Mouse (Mus musculus) ES-E14 (cell line): ENCODE measurements around the gene Gjc2. TPM values are rescaled to one million over a fixed set of nuclear protein-coding genes. Genes with fewer than 3 reads are reported as not detected.

Source experiments
- DNase-seq: peaks from one replicate; pipeline ENCODE4 v3.0.0-alpha.2; 2013; ENCODE audit warnings: low read depth, low spot score
- H3K27ac ChIP-seq: 2 replicates; pipeline ENCODE4 v1.5.1; 2012; ENCODE audit warnings: low read depth, mild to moderate bottlenecking, low read length, moderate library complexity, mixed read lengths; ENCODE audit not compliant: poor library complexity, insufficient read depth, severe bottlenecking
- H3K36me3 ChIP-seq: 2 replicates; pipeline ENCODE4 v1.6.1; 2012; ENCODE audit warnings: mild to moderate bottlenecking, low read length, moderate library complexity, mixed read lengths; ENCODE audit not compliant: control insufficient read depth, poor library complexity, insufficient read depth, severe bottlenecking
- H3K4me1 ChIP-seq, 2 experiments: fragments of 150-350 bp in 1 of 2; sonication (generic) in 1 of 2; 2 replicates each; pipeline ENCODE4 v1.6.1; 2012; ENCODE audit warnings: low read length in 2 of 2, mild to moderate bottlenecking in 1 of 2, mixed read lengths in 1 of 2; ENCODE audit not compliant: control insufficient read depth in 2 of 2, insufficient read depth in 2 of 2, poor library complexity in 1 of 2
- H3K4me3 ChIP-seq, 2 experiments: fragments of 150-350 bp in 1 of 2; sonication (generic) in 1 of 2; 2 replicates each; pipeline ENCODE4 v1.5.1; 2012; ENCODE audit warnings: low read length in 2 of 2, low read depth in 1 of 2, mild to moderate bottlenecking in 1 of 2, mixed read lengths in 1 of 2; ENCODE audit not compliant: insufficient read depth in 1 of 2, poor library complexity in 1 of 2, severe bottlenecking in 1 of 2
- H3K9ac ChIP-seq: 2 replicates; pipeline ENCODE4 v1.6.1; 2012; ENCODE audit warnings: low read depth, mild to moderate bottlenecking, low read length, mixed read lengths; ENCODE audit not compliant: poor library complexity, insufficient read depth, severe bottlenecking
- H3K9me3 ChIP-seq: fragments of 150-350 bp; sonication (generic); 2 replicates; pipeline ENCODE4 v1.6.1; 2012; ENCODE audit warnings: low read depth, mild to moderate bottlenecking, low read length; ENCODE audit not compliant: control insufficient read depth, insufficient read depth
- CHD2 ChIP-seq: IDR thresholded peaks from 2 replicates; pipeline ENCODE4 v1.6.1; 2014; ENCODE audit warnings: mild to moderate bottlenecking, low read depth, low read length, inconsistent platforms
- HCFC1 ChIP-seq: IDR thresholded peaks from 2 replicates; pipeline ENCODE4 v1.6.1; 2012; ENCODE audit warnings: low read length, inconsistent platforms, borderline replicate concordance; ENCODE audit not compliant: insufficient read depth
- MAFK ChIP-seq: IDR thresholded peaks from 2 replicates; pipeline ENCODE4 v1.6.1; 2014; ENCODE audit warnings: mild to moderate bottlenecking, low read depth, low read length, inconsistent platforms; ENCODE audit not compliant: insufficient read depth
- ZC3H11A ChIP-seq: IDR thresholded peaks from 2 replicates; pipeline ENCODE4 v1.6.1; 2012; ENCODE audit warnings: low read depth, mild to moderate bottlenecking, inconsistent platforms, low read length, borderline replicate concordance
- ZNF384 ChIP-seq: IDR thresholded peaks from 2 replicates; pipeline ENCODE4 v1.6.1; 2012; ENCODE audit warnings: low read depth, low read length, inconsistent platforms
- in situ Hi-C, 2 experiments: fragments of 600-800 bp; cut with MboI; formaldehyde crosslinking; loops; one replicate each; pipeline ENCODE4 v1.15.1; 2025; ENCODE audit warnings: low sequenced_read_pairs in 2 of 2, inconsistent platforms in 1 of 2; ENCODE audit not compliant: unreplicated experiment in 2 of 2
- total RNA-seq: library from RNA; depleted of rRNA; stranded (reverse); fragments of 300-350 nt; gene quantifications from 2 replicates; pipeline ENCODE4 v1.2.3, GENCODE M21; 2012; rRNA removed

The Gjc2 gene
- 0.26 TPM in 1 of 2 replicates, not detected in the other for total RNA-seq

- TF ChIP-seq HCFC1 (no peak), CHD2 (no peak), ZC3H11A (no peak), MAFK (no peak), ZNF384 (no peak)
- no peak for DNase-seq
- Histone ChIP-seq H3K4me1 (peaks cover 0 to 9% of the 10 kb centered on the region in 2 experiments; a peak in 2 of 4 replicates), H3K9ac (no peak within 1 kb of the TSS), H3K27ac (no peak within 1 kb of the TSS), H3K36me3 (peaks cover 32% of the 10 kb centered on the region), H3K4me3 (no peak within 1 kb of the TSS), H3K9me3 (no peaks in the 10 kb centered on the region)
- in situ Hi-C loops: no loop called here
Observed at GRCm38 (mm10) chr11:59182864-59183331, at the start of gene Gjc2. Gene Gjc2, minus strand, starts transcription at chr11:59183213.

GRCm38 (mm10) chr11:59232797-59233196, 49.8 kb upstream of the Gjc2 start:
- Histone ChIP-seq H3K36me3 (no peaks in the 10 kb centered on the region), H3K9me3 (no peaks in the 10 kb centered on the region), H3K4me3 (no peak overlapping the region), H3K9ac (no peak overlapping the region), H3K4me1 (peaks cover 0 to 2% of the 10 kb centered on the region in 2 experiments; a peak in 1 of 4 replicates), H3K27ac (no peak overlapping the region)
- DNase-seq: no peak
- TF ChIP-seq MAFK (no peak), ZNF384 (no peak), CHD2 (no peak), ZC3H11A (no peak; the same call in 1 of the 2 replicates), HCFC1 (no peak)
- in situ Hi-C loops: loop anchor here in 1 of 2 experiments (5.0 kb wide), 1 partner anchor 60 kb away; the partner anchor contains the start of gene Wnt3a

- peak; percentile 53 for DNase-seq
- Histone ChIP-seq H3K9me3 (no peaks in the 10 kb centered on the region), H3K36me3 (no peaks in the 10 kb centered on the region), H3K27ac (no peak overlapping the region), H3K4me1 (peaks cover 0 to 4% of the 10 kb centered on the region in 2 experiments; a peak in 1 of 4 replicates), H3K4me3 (no peak overlapping the region), H3K9ac (no peak overlapping the region)
- TF ChIP-seq ZC3H11A (peak; percentile 12; the same call in 1 of the 2 replicates), HCFC1 (no peak)
- in situ Hi-C loops: loop anchor here in 1 of 2 experiments (5.0 kb wide), 1 partner anchor 62 kb away; the partner anchor contains the start of gene Wnt3a
Observed at GRCm38 (mm10) chr11:59230144-59230760, 47.2 kb upstream of the Gjc2 start.

GRCm38 (mm10) chr11:59228122-59228953, 45.3 kb upstream of the Gjc2 start, which contains the start of gene Arf1:
Gene Arf1, minus strand, starts transcription at chr11:59228270.
- H3K9me3 ChIP-seq: no peaks in the 10 kb centered on the region
- H3K36me3 ChIP-seq: no peaks in the 10 kb centered on the region
- H3K9ac ChIP-seq: peak within 1 kb of the TSS; percentile 99
- TF ChIP-seq ZC3H11A: no peak
- TF ChIP-seq HCFC1: peak; percentile 71
- DNase-seq: peak; percentile 95
- H3K27ac ChIP-seq: peak within 1 kb of the TSS; percentile 78
- H3K4me3 ChIP-seq: peak within 1 kb of the TSS; percentile 90 to 94
- H3K4me1 ChIP-seq: peaks cover 0 to 4% of the 10 kb centered on the region in 2 experiments; a peak in 1 of 4 replicates
- in situ Hi-C loops: no loop called here
